Mouse (Mus musculus): Measurements from ENCODE around the gene Snx20. TPM values are rescaled to one million over a fixed set of nuclear protein-coding genes. Genes with fewer than 3 reads are reported as not detected.

Gene Snx20
- polyA plus RNA-seq, 1 experiment, result 82.4 TPM

DNA sequence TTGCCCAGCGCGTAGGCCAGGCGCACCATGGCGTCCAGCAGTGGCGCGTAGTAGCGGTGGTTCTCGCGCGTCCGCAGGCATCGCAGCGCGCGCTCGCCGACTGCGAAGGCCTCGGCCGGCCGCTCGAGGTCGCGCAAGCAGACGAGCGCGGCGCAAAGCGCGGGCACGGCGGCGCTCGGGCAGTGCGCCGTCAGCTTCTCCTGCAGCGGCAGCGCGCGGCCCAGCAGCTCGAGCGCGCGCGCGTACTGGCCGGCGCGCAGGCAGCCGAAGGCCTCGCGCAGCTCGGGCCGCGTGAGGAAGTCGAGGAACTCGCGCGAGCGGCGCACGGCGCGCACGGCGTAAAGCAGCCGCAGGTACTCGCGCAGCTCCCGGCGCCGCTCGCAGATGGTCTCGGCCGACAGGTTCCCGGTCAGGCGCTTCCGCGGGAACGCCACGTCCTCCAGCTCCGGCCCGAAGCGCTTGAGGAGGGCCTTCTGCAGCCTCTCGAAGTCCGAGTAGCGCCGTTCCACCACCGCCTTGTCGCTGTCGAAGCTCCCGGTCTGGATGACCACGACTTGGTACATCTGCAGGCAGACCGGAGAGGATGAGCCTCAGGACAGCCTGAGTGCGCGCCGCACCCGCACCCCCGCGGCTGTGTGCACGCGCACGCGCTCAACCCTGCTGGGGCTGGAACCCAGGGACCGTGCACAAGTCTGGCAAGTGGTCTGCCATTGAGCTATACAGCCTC is 8.5 kb downstream of the Snx20 start:
- H3K4me1 ChIP-seq (ENCODE audit: control insufficient read depth, insufficient read depth, low read length), result peaks cover 8% of the 10 kb centered on the region; the same call in 1 of the 2 replicates
- H3K27ac ChIP-seq (ENCODE audit: insufficient read depth, low read depth, low read length), result no peak overlapping the region
- no peak overlapping the region for H3K4me3 ChIP-seq (ENCODE audit: insufficient read depth, low read length)
- TF ChIP-seq CTCF (IDR thresholded peaks at IDR 0.05; ENCODE audit: low read depth, low read length), result no peak
- no peak for TF ChIP-seq POLR2A (IDR thresholded peaks at IDR 0.05; ENCODE audit: borderline replicate concordance, low read depth, low read length)

- Histone ChIP-seq H3K4me3 (ENCODE audit: insufficient read depth, low read length) (no peak overlapping the region), H3K4me1 (ENCODE audit: control insufficient read depth, insufficient read depth, low read length) (peaks cover 4% of the 10 kb centered on the region; the same call in 1 of the 2 replicates), H3K27ac (ENCODE audit: insufficient read depth, low read depth, low read length) (no peak overlapping the region)
- TF ChIP-seq POLR2A (IDR thresholded peaks at IDR 0.05; ENCODE audit: borderline replicate concordance, low read depth, low read length), result no peak
- TF ChIP-seq CTCF (IDR thresholded peaks at IDR 0.05; ENCODE audit: low read depth, low read length), result no peak
Observed at GRCm38 (mm10) chr8:88626940-88627264, 9.0 kb downstream of the Snx20 start.

- Histone ChIP-seq H3K4me3 (ENCODE audit: insufficient read depth, low read length) (no peak overlapping the region), H3K4me1 (ENCODE audit: control insufficient read depth, insufficient read depth, low read length) (peaks cover 2% of the 10 kb centered on the region; the same call in 1 of the 2 replicates), H3K27ac (ENCODE audit: insufficient read depth, low read depth, low read length) (no peak overlapping the region)
- TF ChIP-seq CTCF (IDR thresholded peaks at IDR 0.05; ENCODE audit: low read depth, low read length), result no peak
- no peak for TF ChIP-seq POLR2A (IDR thresholded peaks at IDR 0.05; ENCODE audit: borderline replicate concordance, low read depth, low read length)
Observed at GRCm38 (mm10) chr8:88626433-88626832, 9.5 kb downstream of the Snx20 start.

DNA sequence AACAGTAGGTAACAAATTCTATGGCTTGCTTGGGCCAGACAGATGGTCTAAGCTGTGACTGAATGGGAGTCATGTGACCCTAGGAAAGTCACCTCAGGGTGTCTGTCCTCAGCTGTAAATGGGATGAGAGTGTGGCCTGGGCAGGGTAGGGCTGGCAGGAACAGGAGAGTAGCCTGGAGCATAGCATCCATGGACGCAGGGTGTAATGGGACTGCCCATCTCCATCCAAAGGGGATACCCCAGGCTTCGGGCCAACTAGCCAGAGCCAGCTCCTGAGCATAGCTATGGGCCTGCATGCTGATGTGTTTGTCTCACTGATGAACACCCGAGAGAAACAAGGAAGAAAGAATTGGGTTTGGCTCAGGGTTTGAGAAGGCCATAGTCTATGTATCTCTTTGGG is 11.7 kb downstream of the Snx20 start:
- H3K4me3 ChIP-seq (ENCODE audit: insufficient read depth, low read length), result no peak overlapping the region
- H3K4me1 ChIP-seq (ENCODE audit: control insufficient read depth, insufficient read depth, low read length), result peaks cover 2% of the 10 kb centered on the region; the same call in 1 of the 2 replicates
- H3K27ac ChIP-seq (ENCODE audit: insufficient read depth, low read depth, low read length), result no peak overlapping the region
- TF ChIP-seq CTCF (IDR thresholded peaks at IDR 0.05; ENCODE audit: low read depth, low read length) (no peak), POLR2A (IDR thresholded peaks at IDR 0.05; ENCODE audit: borderline replicate concordance, low read depth, low read length) (no peak)

GRCm38 (mm10) chr8:88623351-88623750 is 12.6 kb downstream of the Snx20 start:
- H3K4me3 ChIP-seq (ENCODE audit: insufficient read depth, low read length), result no peak overlapping the region
- TF ChIP-seq POLR2A (IDR thresholded peaks at IDR 0.05; ENCODE audit: borderline replicate concordance, low read depth, low read length), result no peak
- no peak for TF ChIP-seq CTCF (IDR thresholded peaks at IDR 0.05; ENCODE audit: low read depth, low read length)
- no peak overlapping the region for H3K27ac ChIP-seq (ENCODE audit: insufficient read depth, low read depth, low read length)
- peaks cover 2% of the 10 kb centered on the region; the same call in 1 of the 2 replicates for H3K4me1 ChIP-seq (ENCODE audit: control insufficient read depth, insufficient read depth, low read length)

GRCm38 (mm10) chr8:88621408-88621807 is 14.5 kb downstream of the Snx20 start:
- Histone ChIP-seq H3K27ac (ENCODE audit: insufficient read depth, low read depth, low read length) (no peak overlapping the region), H3K4me3 (ENCODE audit: insufficient read depth, low read length) (no peak overlapping the region), H3K4me1 (ENCODE audit: control insufficient read depth, insufficient read depth, low read length) (no peaks in the 10 kb centered on the region)
- TF ChIP-seq POLR2A (IDR thresholded peaks at IDR 0.05; ENCODE audit: borderline replicate concordance, low read depth, low read length) (no peak), CTCF (IDR thresholded peaks at IDR 0.05; ENCODE audit: low read depth, low read length) (peak; percentile 97)

GRCm38 (mm10) chr8:88620931-88621330 is 15.0 kb downstream of the Snx20 start:
- Histone ChIP-seq H3K27ac (ENCODE audit: insufficient read depth, low read depth, low read length) (no peak overlapping the region), H3K4me1 (ENCODE audit: control insufficient read depth, insufficient read depth, low read length) (no peaks in the 10 kb centered on the region), H3K4me3 (ENCODE audit: insufficient read depth, low read length) (no peak overlapping the region)
- TF ChIP-seq CTCF (IDR thresholded peaks at IDR 0.05; ENCODE audit: low read depth, low read length) (no peak), POLR2A (IDR thresholded peaks at IDR 0.05; ENCODE audit: borderline replicate concordance, low read depth, low read length) (no peak)

- no peaks in the 10 kb centered on the region for H3K4me1 ChIP-seq (ENCODE audit: control insufficient read depth, insufficient read depth, low read length)
- TF ChIP-seq POLR2A (IDR thresholded peaks at IDR 0.05; ENCODE audit: borderline replicate concordance, low read depth, low read length) (no peak), CTCF (IDR thresholded peaks at IDR 0.05; ENCODE audit: low read depth, low read length) (0 out of 2 replicates have a peak, but pooled peaks have one; percentile 17)
- H3K4me3 ChIP-seq (ENCODE audit: insufficient read depth, low read length), result no peak overlapping the region
- H3K27ac ChIP-seq (ENCODE audit: insufficient read depth, low read depth, low read length), result no peak overlapping the region
Observed at GRCm38 (mm10) chr8:88619513-88619912, 16.4 kb downstream of the Snx20 start.

GRCm38 (mm10) chr8:88618612-88619011 is 17.3 kb downstream of the Snx20 start:
- H3K4me1 ChIP-seq (ENCODE audit: control insufficient read depth, insufficient read depth, low read length), result no peaks in the 10 kb centered on the region
- no peak overlapping the region for H3K4me3 ChIP-seq (ENCODE audit: insufficient read depth, low read length)
- H3K27ac ChIP-seq (ENCODE audit: insufficient read depth, low read depth, low read length), result no peak overlapping the region
- TF ChIP-seq CTCF (IDR thresholded peaks at IDR 0.05; ENCODE audit: low read depth, low read length) (no peak), POLR2A (IDR thresholded peaks at IDR 0.05; ENCODE audit: borderline replicate concordance, low read depth, low read length) (no peak)

- Histone ChIP-seq H3K4me1 (ENCODE audit: control insufficient read depth, insufficient read depth, low read length) (no peaks in the 10 kb centered on the region), H3K4me3 (ENCODE audit: insufficient read depth, low read length) (no peak overlapping the region), H3K27ac (ENCODE audit: insufficient read depth, low read depth, low read length) (no peak overlapping the region)
- TF ChIP-seq POLR2A (IDR thresholded peaks at IDR 0.05; ENCODE audit: borderline replicate concordance, low read depth, low read length) (no peak), CTCF (IDR thresholded peaks at IDR 0.05; ENCODE audit: low read depth, low read length) (no peak)
Observed at GRCm38 (mm10) chr8:88614981-88615380, 20.9 kb downstream of the Snx20 start.

Data from bone marrow macrophage, adult 2 months (primary cell).